ENCODE assay signal across 7 mouse cellular contexts in the genomic region with DNA sequence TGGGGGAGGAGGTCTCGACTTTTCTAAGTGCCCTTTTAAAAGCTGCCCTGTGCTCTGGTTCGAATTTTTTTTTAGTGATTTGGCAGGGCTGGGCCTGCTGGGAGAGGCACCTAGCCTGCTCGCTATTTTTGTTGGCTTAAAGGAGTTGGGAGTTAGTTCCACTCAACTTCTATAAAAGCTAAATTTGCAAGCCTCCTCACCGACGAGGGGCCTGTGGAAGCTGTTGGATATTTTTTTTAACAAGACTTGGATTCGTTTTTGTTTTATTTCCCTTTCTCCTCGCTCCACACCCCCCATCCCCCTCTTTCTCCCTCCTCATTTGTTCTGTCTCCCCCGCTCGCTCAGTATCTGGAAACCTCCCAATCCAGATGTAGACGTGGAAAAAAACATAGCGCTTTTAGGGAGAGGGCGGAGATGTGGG. TPM values are rescaled to one million over a fixed set of nuclear protein-coding genes. Genes with fewer than 3 reads are reported as not detected.
DNase-seq lines count a peak whose midpoint lies in the region; ATAC-seq and TF ChIP-seq lines count a peak whose summit lies in the region.

No protein-coding gene starts in this region.

- peak; percentile 41 for DNase-seq in urinary bladder, postnatal 14 days (ENCODE audit: low spot score)
- DNase-seq in urinary bladder, adult 18-20 months (ENCODE audit: low spot score in 2 of 2): no peak
- DNase-seq in lung, postnatal 0 days (ENCODE audit: low spot score): peak; percentile 56
- no peak for DNase-seq in frontal cortex, postnatal 14 days (ENCODE audit: low spot score in 2 of 2)
- DNase-seq in layer of hippocampus, adult 9-11 months: no peak
- no peak for DNase-seq in cerebellum, postnatal 25 days

- ATAC-seq in heart, embryonic 15.5 days (replicated peaks; ENCODE audit: insufficient number of reproducible peaks, insufficient read depth, low FRiP score, low read depth): no peak
- ATAC-seq in lung, postnatal 0 days: no peak

- peak overlapping the region; percentile 95 for H3K9ac ChIP-seq in heart, embryonic 15.5 days
- peak overlapping the region; percentile 52 for H3K9ac ChIP-seq in lung, postnatal 0 days (replicated peaks; ENCODE audit: low read depth)

- no peak for TF ChIP-seq EP300 in lung, postnatal 0 days (IDR thresholded peaks at IDR 0.05)

- H3K27ac ChIP-seq in heart, embryonic 15.5 days: peak overlapping the region; percentile 98
- peak overlapping the region; percentile 51 for H3K27ac ChIP-seq in lung, postnatal 0 days (ENCODE audit: low read length)

- 0 out of 2 replicates have a peak, but pooled peaks cover 5% of the 10 kb centered on the region for H3K27me3 ChIP-seq in heart, embryonic 15.5 days
- H3K27me3 ChIP-seq in lung, postnatal 0 days (replicated peaks; ENCODE audit: insufficient read depth, low read length): 0 out of 2 replicates have a peak, but pooled peaks cover 4% of the 10 kb centered on the region

- H3K36me3 ChIP-seq in heart, embryonic 15.5 days: no peaks in the 10 kb centered on the region
- H3K36me3 ChIP-seq in lung, postnatal 0 days (ENCODE audit: insufficient read depth, low read length): no peaks in the 10 kb centered on the region

- no peaks in the 10 kb centered on the region for H3K9me3 ChIP-seq in heart, embryonic 15.5 days (replicated peaks)
- no peaks in the 10 kb centered on the region for H3K9me3 ChIP-seq in lung, postnatal 0 days (ENCODE audit: low read length)

- H3K4me3 ChIP-seq in heart, embryonic 15.5 days: peak overlapping the region; percentile 88
- H3K4me3 ChIP-seq in lung, postnatal 0 days (ENCODE audit: low read depth, low read length): peak overlapping the region; percentile 72

- no peak for TF ChIP-seq CTCF in lung, postnatal 0 days (IDR thresholded peaks at IDR 0.05)

- 4% methylated on average over 12 of the region's 12 CpGs for WGBS in heart, embryonic 15.5 days
- 6% methylated on average over 12 of the region's 12 CpGs for WGBS in lung, postnatal 0 days

- H3K4me2 ChIP-seq in heart, embryonic 15.5 days: peak overlapping the region; percentile 91
- peak overlapping the region; percentile 88 for H3K4me2 ChIP-seq in lung, postnatal 0 days (replicated peaks; ENCODE audit: low read depth, low read length)

- H3K4me1 ChIP-seq in heart, embryonic 15.5 days (replicated peaks): peaks cover 52% of the 10 kb centered on the region
- no peaks in the 10 kb centered on the region for H3K4me1 ChIP-seq in lung, postnatal 0 days (ENCODE audit: insufficient read depth, low read depth, low read length)

RNA-seq across cellular contexts. Expression of gene Fzd2, which starts 2.6 kb away (rescaled TPM):
- polyA plus RNA-seq in heart, embryonic 15.5 days (2015; fragmentation: Nextera tagmentation; extraction: Ambion mirVana): 15.1 and 20.4 TPM in 2 replicates
- polyA plus RNA-seq in lung, postnatal 0 days (2015; fragmentation: Nextera tagmentation; extraction: Ambion mirVana): 19.6 and 20.8 TPM in 2 replicates

RNA-seq across cellular contexts. Expression of gene Gm11627, which starts 27.5 kb away (rescaled TPM):
- 9.7 and 13.7 TPM in 2 replicates for polyA plus RNA-seq in heart, embryonic 15.5 days (2015; fragmentation: Nextera tagmentation; extraction: Ambion mirVana)
- polyA plus RNA-seq in lung, postnatal 0 days (2015; fragmentation: Nextera tagmentation; extraction: Ambion mirVana): 8.0 and 11.4 TPM in 2 replicates

RNA-seq across cellular contexts. Expression of gene Gpatch8, which starts 50.6 kb away (rescaled TPM):
- polyA plus RNA-seq in heart, embryonic 15.5 days (2015; fragmentation: Nextera tagmentation; extraction: Ambion mirVana): 34.4 and 38.4 TPM in 2 replicates
- 25.3 and 27.4 TPM in 2 replicates for polyA plus RNA-seq in lung, postnatal 0 days (2015; fragmentation: Nextera tagmentation; extraction: Ambion mirVana)

RNA-seq across cellular contexts. Expression of gene Meioc, which starts 56.8 kb away (rescaled TPM):
- polyA plus RNA-seq in heart, embryonic 15.5 days (2015; fragmentation: Nextera tagmentation; extraction: Ambion mirVana): 0.45 and 0.57 TPM in 2 replicates
- 0.04 and 0.05 TPM in 2 replicates for polyA plus RNA-seq in lung, postnatal 0 days (2015; fragmentation: Nextera tagmentation; extraction: Ambion mirVana)

Comparison
In these comparisons a context has a peak if more than half of its experiments do, and no peak if none do; other contexts are left out.
1. DNase-seq: peak in urinary bladder, postnatal 14 days (single experiment) and lung, postnatal 0 days (single experiment); none in urinary bladder, adult 18-20 months (0 of 2), frontal cortex, postnatal 14 days (0 of 2), layer of hippocampus, adult 9-11 months (single experiment) and cerebellum, postnatal 25 days (0 of 2).